Mouse (Mus musculus): ENCODE data around the gene Gm20715. TPM values are rescaled to one million over a fixed set of nuclear protein-coding genes. Genes with fewer than 3 reads are reported as not detected.
"Not testable (repeated sequence)": the region's sequence is repeated elsewhere in the genome, so short reads cannot be mapped to it uniquely, and the experiment has no call there.

Gene Gm20715
- not detected in 2 replicates for polyA plus RNA-seq (2016; fragmentation: Nextera tagmentation; extraction: Ambion mirVana)

GRCm38 (mm10) chr7:6410043-6410442, at the start of gene Gm20715:
TSS of gene Gm20715 (plus strand) at chr7:6410277.
- Histone ChIP-seq H3K4me1 (no peaks in the 10 kb centered on the region), H3K4me3 (no peak within 1 kb of the TSS), H3K9ac (no peak within 1 kb of the TSS), H3K4me2 (replicated peaks) (no peak within 1 kb of the TSS), H3K9me3 (no peaks in the 10 kb centered on the region), H3K36me3 (no peaks in the 10 kb centered on the region), H3K27me3 (replicated peaks) (no peaks in the 10 kb centered on the region), H3K27ac (no peak within 1 kb of the TSS)
- WGBS: 3% methylated on average over 17 of the region's 17 CpGs
- peak; percentile 66; the same call in 1 of the 2 replicates for ATAC-seq (ENCODE audit: low FRiP score, low read depth)

- 13% methylated on average over 9 of the region's 9 CpGs for WGBS
- ATAC-seq (ENCODE audit: low FRiP score, low read depth): no peak
- Histone ChIP-seq H3K36me3 (no peaks in the 10 kb centered on the region), H3K9me3 (no peaks in the 10 kb centered on the region), H3K27ac (no peak overlapping the region), H3K27me3 (replicated peaks) (no peaks in the 10 kb centered on the region), H3K4me2 (replicated peaks) (no peak overlapping the region), H3K4me1 (peaks cover 7% of the 10 kb centered on the region), H3K9ac (no peak overlapping the region), H3K4me3 (no peak overlapping the region)
Observed at GRCm38 (mm10) chr7:6360477-6361060, 49.5 kb upstream of the Gm20715 start.

GRCm38 (mm10) chr7:6361756-6362155, 48.3 kb upstream of the Gm20715 start:
- Histone ChIP-seq H3K4me1 (peaks cover 7% of the 10 kb centered on the region), H3K4me3 (peak overlapping the region; percentile 35), H3K9me3 (no peaks in the 10 kb centered on the region), H3K27me3 (replicated peaks) (no peaks in the 10 kb centered on the region), H3K4me2 (replicated peaks) (peak overlapping the region; percentile 60), H3K36me3 (no peaks in the 10 kb centered on the region), H3K9ac (peak overlapping the region; percentile 54), H3K27ac (peak overlapping the region; percentile 81)
- no peak for ATAC-seq (ENCODE audit: low FRiP score, low read depth)
- WGBS: 29% methylated on average over 7 of the region's 7 CpGs

- Histone ChIP-seq H3K9ac (peak overlapping the region; percentile 54), H3K4me1 (peaks cover 7% of the 10 kb centered on the region), H3K27me3 (replicated peaks) (no peaks in the 10 kb centered on the region), H3K27ac (peak overlapping the region; percentile 81), H3K4me3 (peak overlapping the region; percentile 35), H3K9me3 (no peaks in the 10 kb centered on the region), H3K36me3 (no peaks in the 10 kb centered on the region), H3K4me2 (replicated peaks) (peak overlapping the region; percentile 60)
- peak; percentile 93 for ATAC-seq (ENCODE audit: low FRiP score, low read depth)
- under 1% methylated on average over 38 of the region's 38 CpGs for WGBS
Observed at GRCm38 (mm10) chr7:6362268-6363046, 47.6 kb upstream of the Gm20715 start.

- Histone ChIP-seq H3K36me3 (no peaks in the 10 kb centered on the region), H3K4me3 (peak within 1 kb of the TSS; percentile 35), H3K27ac (peak within 1 kb of the TSS; percentile 81), H3K4me1 (peaks cover 7% of the 10 kb centered on the region), H3K9ac (peak within 1 kb of the TSS; percentile 54), H3K9me3 (no peaks in the 10 kb centered on the region), H3K4me2 (replicated peaks) (peak within 1 kb of the TSS; percentile 60), H3K27me3 (replicated peaks) (no peaks in the 10 kb centered on the region)
- ATAC-seq (ENCODE audit: low FRiP score, low read depth): peak; percentile 82
- under 1% methylated on average over 23 of the region's 23 CpGs for WGBS
Observed at GRCm38 (mm10) chr7:6363047-6363488, 47.0 kb upstream of the Gm20715 start, which contains the start of gene Zfp78. TSS of gene Zfp78 (plus strand) at chr7:6363280.

GRCm38 (mm10) chr7:6364761-6365160, 45.3 kb upstream of the Gm20715 start:
- no peaks in the 10 kb centered on the region for H3K9me3 ChIP-seq
- no peak overlapping the region for H3K27ac ChIP-seq
- H3K36me3 ChIP-seq: no peaks in the 10 kb centered on the region
- H3K4me1 ChIP-seq: peaks cover 7% of the 10 kb centered on the region
- no peak for ATAC-seq (ENCODE audit: low FRiP score, low read depth)
- WGBS: 70% methylated on average over 1 of the region's 1 CpGs
- no peak overlapping the region for H3K4me3 ChIP-seq
- no peak overlapping the region for H3K4me2 ChIP-seq (replicated peaks)
- H3K27me3 ChIP-seq (replicated peaks): no peaks in the 10 kb centered on the region
- H3K9ac ChIP-seq: no peak overlapping the region

GRCm38 (mm10) chr7:6367185-6367584, 42.9 kb upstream of the Gm20715 start:
- H3K4me2 ChIP-seq (replicated peaks): no peak overlapping the region
- no peaks in the 10 kb centered on the region for H3K36me3 ChIP-seq
- WGBS: 93% methylated on average over 5 of the region's 5 CpGs
- H3K27ac ChIP-seq: no peak overlapping the region
- no peaks in the 10 kb centered on the region for H3K9me3 ChIP-seq
- H3K9ac ChIP-seq: no peak overlapping the region
- H3K4me3 ChIP-seq: no peak overlapping the region
- H3K27me3 ChIP-seq (replicated peaks): no peaks in the 10 kb centered on the region
- peaks cover 7% of the 10 kb centered on the region; the same call in 1 of the 2 replicates for H3K4me1 ChIP-seq
- no peak for ATAC-seq (ENCODE audit: low FRiP score, low read depth)

GRCm38 (mm10) chr7:6368146-6368545, 41.9 kb upstream of the Gm20715 start:
- WGBS: 84% methylated on average over 5 of the region's 5 CpGs
- not testable (repeated sequence) for H3K9me3 ChIP-seq; H3K27me3 ChIP-seq (replicated peaks); H3K27ac ChIP-seq; H3K4me1 ChIP-seq; H3K4me3 ChIP-seq; H3K36me3 ChIP-seq; H3K9ac ChIP-seq; ATAC-seq (ENCODE audit: low FRiP score, low read depth); H3K4me2 ChIP-seq (replicated peaks)

GRCm38 (mm10) chr7:6369460-6369859, 40.6 kb upstream of the Gm20715 start:
- 86% methylated on average over 3 of the region's 3 CpGs for WGBS
- ATAC-seq (ENCODE audit: low FRiP score, low read depth): no peak
- Histone ChIP-seq H3K36me3 (no peaks in the 10 kb centered on the region), H3K4me3 (no peak overlapping the region), H3K9ac (no peak overlapping the region), H3K4me2 (replicated peaks) (no peak overlapping the region), H3K4me1 (no peaks in the 10 kb centered on the region), H3K9me3 (no peaks in the 10 kb centered on the region), H3K27ac (no peak overlapping the region), H3K27me3 (replicated peaks) (no peaks in the 10 kb centered on the region)

- H3K9me3 ChIP-seq: no peaks in the 10 kb centered on the region
- no peak overlapping the region for H3K4me3 ChIP-seq
- H3K36me3 ChIP-seq: 0 out of 2 replicates have a peak, but pooled peaks cover 4% of the 10 kb centered on the region
- no peak overlapping the region for H3K4me2 ChIP-seq (replicated peaks)
- no peak overlapping the region for H3K9ac ChIP-seq
- H3K4me1 ChIP-seq: no peaks in the 10 kb centered on the region
- 89% methylated on average over 3 of the region's 3 CpGs for WGBS
- no peaks in the 10 kb centered on the region for H3K27me3 ChIP-seq (replicated peaks)
- ATAC-seq (ENCODE audit: low FRiP score, low read depth): no peak
- no peak overlapping the region for H3K27ac ChIP-seq
Observed at GRCm38 (mm10) chr7:6372993-6373392, 37.1 kb upstream of the Gm20715 start.

GRCm38 (mm10) chr7:6378441-6378840, 31.6 kb upstream of the Gm20715 start:
- H3K4me3 ChIP-seq: no peak overlapping the region
- no peaks in the 10 kb centered on the region for H3K9me3 ChIP-seq
- H3K9ac ChIP-seq: no peak overlapping the region
- no peak for ATAC-seq (ENCODE audit: low FRiP score, low read depth)
- H3K4me1 ChIP-seq: peaks cover 8% of the 10 kb centered on the region; the same call in 1 of the 2 replicates
- H3K4me2 ChIP-seq (replicated peaks): no peak overlapping the region
- no peak overlapping the region for H3K27ac ChIP-seq
- H3K27me3 ChIP-seq (replicated peaks): no peaks in the 10 kb centered on the region
- H3K36me3 ChIP-seq: 0 out of 2 replicates have a peak, but pooled peaks cover 4% of the 10 kb centered on the region
- 88% methylated on average over 8 of the region's 8 CpGs for WGBS

GRCm38 (mm10) chr7:6381431-6381830, 28.6 kb upstream of the Gm20715 start:
- H3K4me1 ChIP-seq: peaks cover 8% of the 10 kb centered on the region
- H3K27me3 ChIP-seq (replicated peaks): no peaks in the 10 kb centered on the region
- no peak overlapping the region for H3K4me2 ChIP-seq (replicated peaks)
- H3K36me3 ChIP-seq: no peaks in the 10 kb centered on the region
- no peak overlapping the region for H3K4me3 ChIP-seq
- no peak overlapping the region for H3K27ac ChIP-seq
- no peak for ATAC-seq (ENCODE audit: low FRiP score, low read depth)
- no peak overlapping the region for H3K9ac ChIP-seq
- WGBS: 78% methylated on average over 2 of the region's 2 CpGs
- H3K9me3 ChIP-seq: no peaks in the 10 kb centered on the region

All from neural tube, embryonic 12.5 days (tissue).